Mouse (Mus musculus) testis, adult 2 months (tissue): ENCODE measurements around the gene Psmd11.

Experiments used
- CTCF ChIP-seq: fragments of 200-500 bp; IDR thresholded peaks from 2 replicates; pipeline ENCODE4 v1.5.1; 2012; ENCODE audit warnings: low read depth, mild to moderate bottlenecking, inconsistent platforms, low read length, moderate library complexity; ENCODE audit not compliant: control insufficient read depth, insufficient read depth, insufficient replicate concordance
- POLR2A ChIP-seq: fragments of 200-500 bp; IDR thresholded peaks from 2 replicates; pipeline ENCODE4 v1.6.1; 2012; ENCODE audit warnings: low read depth, mild to moderate bottlenecking, inconsistent platforms, low read length, moderate library complexity; ENCODE audit not compliant: control insufficient read depth

DNA sequence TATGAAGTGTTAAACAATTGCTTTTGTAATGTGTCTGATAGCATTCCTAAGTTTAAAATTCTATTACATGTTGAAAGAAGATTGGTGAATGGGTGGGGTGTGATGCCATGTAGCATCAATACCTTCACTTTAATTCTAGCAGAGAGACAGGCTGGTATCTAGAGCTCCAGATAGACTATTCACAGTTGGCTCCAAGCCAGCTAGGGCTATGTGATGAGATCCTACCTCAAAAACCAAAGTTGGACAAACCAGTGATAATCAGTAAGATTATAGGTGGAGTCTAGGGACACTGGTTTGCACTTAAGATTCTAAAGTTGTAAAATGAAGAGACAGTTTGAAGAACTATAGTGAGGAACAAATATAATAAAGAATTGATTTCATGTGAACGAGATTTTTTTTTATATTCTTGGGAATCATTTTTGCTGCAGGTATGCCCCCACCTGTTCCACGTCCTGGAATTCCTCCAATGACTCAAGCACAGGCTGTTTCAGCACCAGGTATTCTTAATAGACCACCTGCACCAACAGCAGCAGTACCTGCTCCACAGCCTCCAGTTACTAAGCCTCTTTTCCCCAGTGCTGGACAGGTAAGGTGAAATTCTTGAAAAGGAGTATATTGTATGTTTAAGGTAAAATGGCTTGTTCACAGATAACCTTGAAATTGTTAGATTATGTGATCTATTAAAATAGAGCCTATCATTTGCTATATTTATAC is 36.9 kb upstream of the Psmd11 start:
- TF ChIP-seq POLR2A (no peak), CTCF (no peak)
